Mouse (Mus musculus): ENCODE data around the gene Nasp.

GRCm38 (mm10) chr4:116661998-116662397 lies 34.3 kb upstream of the Nasp start:
- TF ChIP-seq CTCF (IDR thresholded peaks at IDR 0.05; ENCODE audit: extremely low read depth, insufficient read depth, low read length) = no peak
- no peak for TF ChIP-seq POLR2A (IDR thresholded peaks at IDR 0.05; ENCODE audit: extremely low read depth, insufficient read depth, low read length)
